Mouse (Mus musculus) intestine, embryonic 16.5 days (tissue): ENCODE data around the gene Psmb9. TPM values are rescaled to one million over a fixed set of nuclear protein-coding genes. Genes with fewer than 3 reads are reported as not detected.
"Not testable (repeated sequence)": the region's sequence is repeated elsewhere in the genome, so short reads cannot be mapped to it uniquely, and the experiment has no call there.

Experiments
- ATAC-seq: fragments of 200-750 bp; cut with Nextera tagmentation; 2 replicates; pipeline ENCODE4 v1.8.0; 2017; ENCODE audit warnings: moderate TSS enrichment, moderate library complexity
- H3K27ac ChIP-seq: fragments of 300-500 bp; sonication (generic); 2 replicates; pipeline ENCODE4 v1.5.1; 2014; ENCODE audit warnings: mild to moderate bottlenecking, low read length
- H3K27me3 ChIP-seq: fragments of 300-500 bp; sonication (generic); replicated peaks from 2 replicates; pipeline ENCODE4 v1.6.1; 2014; ENCODE audit warnings: low read length, control low read depth, mixed read lengths; ENCODE audit not compliant: control insufficient read depth, insufficient read depth
- H3K36me3 ChIP-seq: fragments of 300-500 bp; sonication (generic); 2 replicates; pipeline ENCODE4 v1.6.1; 2014; ENCODE audit warnings: low read length, control low read depth; ENCODE audit not compliant: control insufficient read depth, insufficient read depth
- H3K4me1 ChIP-seq: fragments of 300-500 bp; sonication (generic); 2 replicates; pipeline ENCODE4 v1.6.1; 2014; ENCODE audit warnings: low read length, control low read depth, mixed read lengths; ENCODE audit not compliant: control insufficient read depth, insufficient read depth
- H3K4me2 ChIP-seq: fragments of 300-500 bp; sonication (generic); 2 replicates; pipeline ENCODE4 v1.6.1; 2014; ENCODE audit warnings: low read depth, low read length, control low read depth
- H3K4me3 ChIP-seq: fragments of 300-500 bp; sonication (generic); 2 replicates; pipeline ENCODE4 v1.5.1; 2014; ENCODE audit warnings: mild to moderate bottlenecking, low read length
- H3K9ac ChIP-seq: fragments of 300-500 bp; sonication (generic); 2 replicates; pipeline ENCODE4 v1.6.1; 2014; ENCODE audit warnings: low read depth, low read length
- H3K9me3 ChIP-seq: fragments of 300-500 bp; sonication (generic); 2 replicates; pipeline ENCODE4 v1.6.1; 2016; ENCODE audit warnings: low read length, control low read depth; ENCODE audit not compliant: control insufficient read depth
- WGBS: fragments of 180-500 bp; shearing (Covaris S2); extraction: QIAGEN DNeasy Blood & Tissue Kit; methylation state at CpG from one replicate; pipeline ENCODE4 v1.1.7; 2014; 5-methylcytosine and 5-hydroxymethylcytosine counted together
- polyA plus RNA-seq: library from polyadenylated mRNA; unstranded; fragments of >200 nt; fragmentation: Nextera tagmentation; extraction: Ambion mirVana; gene quantifications from 2 replicates; pipeline ENCODE4 v1.2.1, GENCODE M21; 2015

Gene Psmb9
- polyA plus RNA-seq, 1 experiment from 2014 or later, result 13.4 TPM

GRCm38 (mm10) chr17:34155534-34155933, 32.0 kb downstream of the Psmb9 start:
- H3K27me3 ChIP-seq, result no peaks in the 10 kb centered on the region
- H3K4me2 ChIP-seq, result no peak overlapping the region
- 49% methylated on average over 5 of the region's 5 CpGs for WGBS
- no peak for ATAC-seq
- no peaks in the 10 kb centered on the region for H3K36me3 ChIP-seq
- H3K4me1 ChIP-seq, result no peaks in the 10 kb centered on the region
- no peak overlapping the region for H3K27ac ChIP-seq
- H3K9me3 ChIP-seq, result no peaks in the 10 kb centered on the region
- H3K4me3 ChIP-seq, result no peak overlapping the region
- no peak overlapping the region for H3K9ac ChIP-seq

- Histone ChIP-seq H3K4me1 (no peaks in the 10 kb centered on the region), H3K4me3 (no peak within 1 kb of the TSS), H3K27me3 (no peaks in the 10 kb centered on the region), H3K4me2 (no peak within 1 kb of the TSS), H3K27ac (no peak within 1 kb of the TSS), H3K9me3 (no peaks in the 10 kb centered on the region), H3K9ac (no peak within 1 kb of the TSS), H3K36me3 (no peaks in the 10 kb centered on the region)
- WGBS, result 59% methylated on average over 4 of the region's 4 CpGs
- ATAC-seq, result no peak
Observed at GRCm38 (mm10) chr17:34152923-34153322, 34.6 kb downstream of the Psmb9 start, which contains the start of gene H2-DMb1. Gene H2-DMb1, plus strand, starts transcription at chr17:34153072.

GRCm38 (mm10) chr17:34144960-34145371, 42.6 kb downstream of the Psmb9 start:
- Histone ChIP-seq H3K36me3 (no peaks in the 10 kb centered on the region), H3K9ac (no peak overlapping the region), H3K27ac (no peak overlapping the region), H3K4me2 (no peak overlapping the region), H3K27me3 (peaks cover 7% of the 10 kb centered on the region; the same call in 1 of the 2 replicates), H3K4me1 (no peaks in the 10 kb centered on the region; the same call in 1 of the 2 replicates), H3K4me3 (no peak overlapping the region), H3K9me3 (no peaks in the 10 kb centered on the region)
- WGBS, result 72% methylated on average over 3 of the region's 3 CpGs
- no peak for ATAC-seq

DNA sequence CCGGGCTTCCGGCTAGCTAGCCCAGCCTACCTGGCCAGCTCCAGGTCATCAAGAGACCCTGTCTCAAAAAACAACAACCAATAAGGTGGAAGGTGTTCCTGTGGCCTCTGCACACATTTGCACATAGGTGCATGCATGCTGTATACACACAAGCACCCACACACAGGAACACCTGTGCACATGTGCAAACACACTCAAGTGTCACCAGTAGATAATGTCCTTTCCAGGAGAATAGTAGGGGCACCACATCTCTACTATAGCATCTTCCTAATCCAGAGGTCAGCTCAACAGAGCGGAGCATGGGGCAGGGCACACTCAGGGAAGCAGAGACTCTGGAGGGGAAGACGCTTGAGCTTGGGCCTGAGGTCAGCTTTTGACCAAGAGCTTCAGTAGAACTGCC, 43.3 kb downstream of the Psmb9 start:
- not testable (repeated sequence) for H3K4me3 ChIP-seq, H3K9me3 ChIP-seq, H3K4me1 ChIP-seq, H3K27me3 ChIP-seq, H3K36me3 ChIP-seq, H3K27ac ChIP-seq, H3K9ac ChIP-seq, ATAC-seq, H3K4me2 ChIP-seq
- WGBS, result 89% methylated on average over 4 of the region's 4 CpGs

GRCm38 (mm10) chr17:34143461-34143860, 44.1 kb downstream of the Psmb9 start:
- Histone ChIP-seq H3K4me1 (peaks cover 8% of the 10 kb centered on the region; the same call in 1 of the 2 replicates), H3K27me3 (peaks cover 8% of the 10 kb centered on the region; the same call in 1 of the 2 replicates), H3K4me3 (no peak overlapping the region), H3K36me3 (no peaks in the 10 kb centered on the region), H3K27ac (no peak overlapping the region), H3K9me3 (no peaks in the 10 kb centered on the region), H3K9ac (no peak overlapping the region), H3K4me2 (no peak overlapping the region)
- 63% methylated on average over 5 of the region's 5 CpGs for WGBS
- ATAC-seq, result no peak

- 30% methylated on average over 7 of the region's 7 CpGs for WGBS
- Histone ChIP-seq H3K9me3 (no peaks in the 10 kb centered on the region), H3K9ac (no peak within 1 kb of the TSS), H3K36me3 (no peaks in the 10 kb centered on the region), H3K4me3 (no peak within 1 kb of the TSS), H3K27me3 (peaks cover 8% of the 10 kb centered on the region; the same call in 1 of the 2 replicates), H3K4me2 (no peak within 1 kb of the TSS), H3K4me1 (peaks cover 8% of the 10 kb centered on the region; the same call in 1 of the 2 replicates), H3K27ac (no peak within 1 kb of the TSS)
- no peak for ATAC-seq
Observed at GRCm38 (mm10) chr17:34143033-34143432, 44.5 kb downstream of the Psmb9 start, which contains the start of gene H2-DMb2. Gene H2-DMb2, plus strand, starts transcription at chr17:34143307.

- peaks cover 8% of the 10 kb centered on the region; the same call in 1 of the 2 replicates for H3K4me1 ChIP-seq
- H3K27me3 ChIP-seq, result peaks cover 8% of the 10 kb centered on the region; the same call in 1 of the 2 replicates
- 85% methylated on average over 7 of the region's 7 CpGs for WGBS
- H3K4me2 ChIP-seq, result no peak overlapping the region
- no peaks in the 10 kb centered on the region for H3K36me3 ChIP-seq
- no peaks in the 10 kb centered on the region for H3K9me3 ChIP-seq
- H3K4me3 ChIP-seq, result no peak overlapping the region
- ATAC-seq, result no peak
- no peak overlapping the region for H3K9ac ChIP-seq
- no peak overlapping the region for H3K27ac ChIP-seq
Observed at GRCm38 (mm10) chr17:34142456-34143010, 45.0 kb downstream of the Psmb9 start.

DNA sequence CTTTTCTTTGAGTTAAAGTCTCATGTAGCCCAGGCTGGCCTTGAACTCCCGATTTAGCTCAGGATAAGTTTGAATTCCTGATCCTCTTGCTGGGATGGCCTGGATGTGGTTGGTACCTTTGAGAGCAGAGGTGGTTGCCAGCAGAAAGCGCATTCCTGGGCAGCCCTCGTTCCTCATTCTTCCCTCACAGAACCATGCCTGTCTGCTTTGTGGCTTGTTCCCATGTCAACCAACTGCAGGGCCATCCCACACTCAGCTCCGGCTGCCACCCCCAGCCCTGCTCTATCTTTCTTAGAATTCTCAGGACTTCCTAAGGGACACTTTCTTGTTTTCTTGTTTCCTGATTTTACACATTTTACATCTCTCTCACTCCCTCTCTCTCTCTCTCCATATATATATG, 46.1 kb downstream of the Psmb9 start:
- no peak overlapping the region for H3K4me2 ChIP-seq
- H3K9me3 ChIP-seq, result no peaks in the 10 kb centered on the region
- no peak overlapping the region for H3K9ac ChIP-seq
- no peak overlapping the region for H3K27ac ChIP-seq
- no peaks in the 10 kb centered on the region for H3K36me3 ChIP-seq
- no peak overlapping the region for H3K4me3 ChIP-seq
- 54% methylated on average over 4 of the region's 4 CpGs for WGBS
- ATAC-seq, result no peak
- H3K4me1 ChIP-seq, result peaks cover 8% of the 10 kb centered on the region; the same call in 1 of the 2 replicates
- H3K27me3 ChIP-seq, result peaks cover 8% of the 10 kb centered on the region; the same call in 1 of the 2 replicates

- H3K4me1 ChIP-seq, result peaks cover 12% of the 10 kb centered on the region; the same call in 1 of the 2 replicates
- H3K27ac ChIP-seq, result no peak overlapping the region
- WGBS, result 8% methylated on average over 5 of the region's 5 CpGs
- no peak overlapping the region for H3K4me3 ChIP-seq
- no peak for ATAC-seq
- H3K9ac ChIP-seq, result 0 out of 2 replicates have a peak overlapping the region, but pooled peaks have one; percentile 14
- peaks cover 8% of the 10 kb centered on the region; the same call in 1 of the 2 replicates for H3K27me3 ChIP-seq
- H3K4me2 ChIP-seq, result no peak overlapping the region
- H3K9me3 ChIP-seq, result no peaks in the 10 kb centered on the region
- no peaks in the 10 kb centered on the region for H3K36me3 ChIP-seq
Observed at GRCm38 (mm10) chr17:34140240-34140639, 47.3 kb downstream of the Psmb9 start.
